Mouse (Mus musculus): ENCODE data around the gene Nkx6-1.

Gene Nkx6-1

GRCm38 (mm10) chr5:101664945-101665615, at the start of gene Nkx6-1:
Nkx6-1 (minus strand) TSS chr5:101664996.
- no peak for DNase-seq (ENCODE audit: low spot score in 2 of 2)

DNA sequence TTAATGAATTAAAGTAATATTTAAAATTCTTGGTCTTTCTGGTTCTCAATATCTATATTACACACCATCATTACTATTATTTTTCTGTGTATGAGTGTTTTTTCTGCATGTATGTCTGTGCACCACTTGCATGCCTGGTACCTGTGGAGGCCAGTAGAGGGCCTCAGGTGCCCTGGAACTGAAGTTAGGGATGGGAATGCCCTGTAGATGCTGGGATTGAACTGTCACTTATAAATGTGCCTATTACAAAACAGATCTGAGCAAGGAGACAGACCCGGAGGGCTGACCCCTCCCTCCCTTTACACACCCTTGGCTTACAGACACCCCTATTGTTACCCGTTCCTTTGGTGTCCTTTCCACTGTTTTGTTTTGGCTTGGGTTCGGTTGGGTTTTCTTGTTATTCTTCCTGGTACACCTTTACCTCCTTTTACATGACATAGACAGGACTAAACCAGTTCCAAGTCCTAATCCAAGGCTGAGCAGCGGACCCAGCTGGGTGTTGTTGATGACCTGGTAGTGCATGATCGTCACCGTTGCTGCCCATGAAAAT, 48.3 kb upstream of the Nkx6-1 start:
- no peak for DNase-seq (ENCODE audit: low spot score in 2 of 2)

DNA sequence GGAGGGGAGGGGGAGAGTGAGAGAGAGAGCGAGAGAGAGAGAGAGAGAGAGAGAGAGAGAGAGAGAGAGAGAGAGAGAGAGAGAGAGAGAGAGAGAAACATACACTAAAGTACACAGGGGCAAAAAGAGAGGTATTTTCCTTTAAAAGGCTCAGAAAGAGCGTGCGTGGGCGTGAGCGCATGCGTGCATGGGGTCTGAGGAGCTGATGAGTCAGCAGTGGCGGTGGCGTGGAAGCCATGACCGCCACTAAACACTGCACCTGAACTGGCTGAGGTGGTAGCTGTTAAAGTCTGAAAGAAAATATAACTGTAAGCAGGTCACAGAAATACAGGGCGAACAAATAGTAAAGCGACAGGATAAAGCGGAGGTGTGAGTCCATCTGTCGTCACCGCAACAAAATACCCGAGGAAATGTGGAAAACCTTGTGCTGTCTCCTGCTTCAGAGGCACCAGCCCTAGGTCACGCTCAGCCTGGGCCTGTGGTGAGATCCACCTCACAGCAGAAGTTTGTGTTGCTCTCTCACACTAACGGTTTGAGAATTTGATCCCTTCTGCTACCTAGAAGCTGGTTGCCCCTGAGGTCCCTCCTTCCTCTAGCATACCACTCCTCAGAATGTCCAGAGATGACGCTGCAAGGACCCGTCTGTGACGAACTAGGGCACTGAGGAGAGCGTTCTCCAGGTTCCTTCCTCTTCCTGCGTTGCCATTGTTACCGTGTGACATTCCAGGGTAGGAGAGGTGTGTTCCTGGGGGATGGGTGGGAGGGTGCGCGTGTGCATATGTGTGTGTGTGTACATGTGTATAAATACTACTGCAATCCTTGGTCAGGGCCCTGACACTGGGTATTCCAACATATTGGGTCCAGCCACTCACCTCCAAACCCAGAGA, 38.8 kb upstream of the Nkx6-1 start:
- peak; percentile 19 to 21 for DNase-seq (ENCODE audit: low spot score in 2 of 2)

- DNase-seq (ENCODE audit: low spot score in 2 of 2) = no peak
Observed at GRCm38 (mm10) chr5:101702636-101703035, 37.8 kb upstream of the Nkx6-1 start.

- DNase-seq (ENCODE audit: low spot score in 2 of 2) = peak in 1 of 2 experiments; percentile 45
Observed at GRCm38 (mm10) chr5:101700607-101701006, 35.8 kb upstream of the Nkx6-1 start.

- no peak for DNase-seq (ENCODE audit: low spot score in 2 of 2)
Observed at GRCm38 (mm10) chr5:101688581-101688980, 23.8 kb upstream of the Nkx6-1 start.

- DNase-seq (ENCODE audit: low spot score in 2 of 2) = no peak
Observed at GRCm38 (mm10) chr5:101683340-101683739, 18.5 kb upstream of the Nkx6-1 start.

DNA sequence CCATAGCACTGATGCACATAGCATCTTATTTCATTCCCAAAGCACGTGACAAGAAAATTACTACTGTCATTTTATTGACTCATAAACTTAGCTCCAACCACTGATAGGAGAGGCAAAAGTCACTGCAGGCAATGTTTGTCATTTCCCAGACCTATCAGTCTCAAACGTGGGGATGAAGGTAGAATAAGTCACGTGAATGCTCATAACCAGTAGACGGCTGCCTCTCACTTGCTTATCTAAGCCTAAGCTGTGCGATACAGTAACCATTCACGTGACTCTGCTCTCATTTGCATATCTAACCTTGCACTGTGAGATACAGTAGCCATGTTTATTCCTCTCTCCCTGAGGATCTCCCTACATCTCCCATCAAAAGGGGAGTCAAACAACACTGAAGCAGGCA, 15.5 kb upstream of the Nkx6-1 start:
- no peak for DNase-seq (ENCODE audit: low spot score in 2 of 2)

DNA sequence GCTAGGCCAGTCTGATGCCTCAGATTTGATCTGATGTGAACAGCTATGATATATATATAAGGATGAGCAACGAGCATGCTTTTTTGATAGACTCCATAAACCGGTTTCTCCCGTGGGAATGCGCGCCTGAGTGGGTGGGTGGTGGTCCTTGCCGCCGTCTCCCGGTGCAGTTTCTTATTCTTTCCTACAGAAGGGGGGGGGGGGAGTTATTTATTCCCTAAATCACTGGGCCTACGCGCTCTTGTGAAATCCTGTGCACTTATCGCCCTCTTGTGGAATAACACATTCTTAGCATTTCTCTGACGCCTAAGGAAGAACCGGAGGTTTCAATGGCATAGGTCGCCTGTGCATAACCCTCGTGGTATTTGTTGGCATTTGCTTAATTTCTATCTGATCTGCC, 4.6 kb upstream of the Nkx6-1 start:
- peak in 1 of 2 experiments; percentile 42 for DNase-seq (ENCODE audit: low spot score in 2 of 2)

DNA sequence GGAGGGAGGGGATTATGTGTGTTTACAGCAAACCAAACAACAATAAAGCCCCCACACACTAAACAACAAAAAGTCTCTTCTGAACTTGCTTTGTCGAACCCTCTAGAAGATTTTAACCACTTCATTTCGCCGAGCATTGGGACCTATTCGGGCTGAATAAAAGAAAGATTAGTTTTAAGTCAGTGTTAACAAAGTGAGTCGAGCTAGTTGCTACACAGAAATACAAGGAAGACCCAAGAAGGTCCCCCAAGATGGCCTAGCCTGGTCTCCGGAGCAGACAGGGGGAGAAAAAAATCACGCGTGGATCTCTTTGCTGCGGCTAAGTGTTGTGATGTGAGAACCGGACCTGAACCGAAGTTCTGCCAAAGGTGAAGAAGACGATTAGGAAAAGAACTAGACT, 3.7 kb upstream of the Nkx6-1 start:
- DNase-seq (ENCODE audit: low spot score in 2 of 2) = no peak

- peak in 1 of 2 experiments; percentile 14 for DNase-seq (ENCODE audit: low spot score in 2 of 2)
Observed at GRCm38 (mm10) chr5:101668028-101668427, 3.2 kb upstream of the Nkx6-1 start.

DNA sequence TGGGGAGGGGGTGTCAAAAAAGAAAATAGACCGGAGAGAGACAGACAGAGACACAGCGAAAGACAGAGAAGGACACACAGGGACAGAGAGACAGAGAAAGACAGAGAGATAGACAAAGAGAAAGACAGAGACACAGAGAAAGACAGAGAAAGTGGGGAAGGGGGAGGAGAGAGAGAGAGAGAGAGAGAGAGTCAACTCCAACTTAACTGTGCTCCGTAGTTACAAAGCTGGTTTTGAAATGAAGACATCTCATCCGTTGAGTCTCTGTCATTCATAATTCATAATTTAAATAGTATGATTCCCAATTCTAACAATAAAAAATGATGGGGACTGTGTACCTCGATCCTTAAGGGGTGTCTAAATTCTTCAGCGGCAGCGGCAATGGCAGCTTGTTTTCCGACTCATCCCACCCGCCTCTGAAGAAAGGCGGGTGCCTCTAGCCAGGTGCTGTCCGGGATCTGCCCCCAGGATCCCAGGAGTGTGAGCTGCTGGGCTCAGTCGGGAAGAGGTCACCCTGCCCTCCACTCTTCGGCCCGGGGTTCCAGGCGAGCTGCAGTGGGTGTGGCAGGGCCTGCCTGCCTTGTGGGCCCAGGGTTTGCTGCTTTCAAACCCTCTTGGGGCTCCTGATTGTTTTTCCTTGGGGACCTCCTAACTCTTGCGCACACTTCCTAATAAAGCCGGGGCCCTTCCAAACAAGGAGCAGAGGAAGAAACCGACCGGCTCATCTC, 2.6 kb upstream of the Nkx6-1 start:
- DNase-seq (ENCODE audit: low spot score in 2 of 2) = no peak

GRCm38 (mm10) chr5:101666713-101667112, 1.9 kb upstream of the Nkx6-1 start:
- no peak for DNase-seq (ENCODE audit: low spot score in 2 of 2)

GRCm38 (mm10) chr5:101666091-101666490, 1.3 kb upstream of the Nkx6-1 start:
- DNase-seq (ENCODE audit: low spot score in 2 of 2) = no peak

DNA sequence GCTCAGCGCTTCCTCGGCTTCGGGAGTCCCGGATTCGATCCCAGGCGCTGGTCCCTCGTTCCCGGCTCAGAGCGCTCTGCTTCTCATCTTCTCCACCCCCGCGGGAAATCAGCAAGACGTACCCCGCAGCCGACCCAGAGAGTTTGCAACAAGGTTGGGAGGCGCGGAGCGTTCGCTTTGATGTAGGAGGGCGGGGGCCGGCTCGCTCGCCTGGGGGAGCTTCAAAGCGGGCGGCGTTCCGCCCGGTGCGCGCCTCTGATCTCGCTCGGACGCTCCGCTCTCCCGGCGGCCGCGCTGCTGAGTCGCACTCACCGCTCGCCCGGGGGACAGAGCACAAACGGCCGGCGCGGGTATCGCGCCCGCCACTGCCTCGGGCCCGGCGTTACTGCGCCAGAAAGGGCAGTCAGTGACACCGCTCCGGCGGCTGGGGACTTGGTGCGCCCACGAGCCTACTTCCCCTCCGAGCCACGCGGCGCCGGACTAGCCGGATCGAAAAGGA, 324 bp downstream of the Nkx6-1 start:
- DNase-seq (ENCODE audit: low spot score in 2 of 2) = no peak

- DNase-seq (ENCODE audit: low spot score in 2 of 2) = no peak
Observed at GRCm38 (mm10) chr5:101663621-101664422, 974 bp downstream of the Nkx6-1 start.

GRCm38 (mm10) chr5:101663176-101663575, 1.6 kb downstream of the Nkx6-1 start:
- DNase-seq (ENCODE audit: low spot score in 2 of 2) = no peak

DNA sequence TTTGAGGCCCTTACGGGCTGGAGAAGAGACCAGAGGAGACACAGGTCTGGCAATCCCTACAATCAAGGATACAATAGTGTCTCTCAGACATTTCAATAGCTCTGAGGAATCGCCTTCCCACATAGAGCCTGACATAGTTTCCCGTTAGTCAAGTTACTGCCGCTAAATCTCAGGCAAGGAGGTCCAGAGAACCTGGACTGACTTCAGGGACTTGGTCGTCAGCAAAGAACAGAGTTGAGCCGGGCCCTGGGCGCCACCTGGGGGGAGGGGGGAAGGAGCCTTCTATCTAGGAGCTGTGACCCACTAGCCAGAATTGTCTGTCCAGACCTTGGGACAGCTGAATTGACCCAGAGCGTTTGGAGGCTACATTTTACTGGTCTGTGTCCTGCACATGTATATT, 2.3 kb downstream of the Nkx6-1 start:
- no peak for DNase-seq (ENCODE audit: low spot score in 2 of 2)

GRCm38 (mm10) chr5:101661561-101662211, 3.1 kb downstream of the Nkx6-1 start:
- no peak for DNase-seq (ENCODE audit: low spot score in 2 of 2)

DNA sequence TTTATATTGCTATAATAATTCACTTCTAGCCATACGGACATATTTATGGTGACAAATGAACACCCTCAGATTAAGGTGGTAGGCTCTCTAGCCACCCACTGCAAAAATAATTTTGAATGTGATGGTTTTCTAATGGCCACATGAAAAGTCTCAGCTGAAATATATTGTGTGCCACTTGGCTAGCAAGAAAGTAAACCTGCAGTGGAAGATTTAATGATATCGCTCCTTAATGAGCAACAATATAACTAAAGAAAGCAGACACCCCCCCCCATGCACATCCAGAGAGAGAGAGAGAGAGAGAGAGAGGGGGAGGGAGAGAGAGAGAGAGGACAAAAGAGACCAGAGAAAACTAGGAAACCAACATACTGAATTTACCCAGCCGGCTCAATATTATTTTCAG, 4.1 kb downstream of the Nkx6-1 start:
- no peak for DNase-seq (ENCODE audit: low spot score in 2 of 2)
